Mouse (Mus musculus) forebrain, embryonic 15.5 days (tissue): ENCODE measurements around the gene Pla2g12a. TPM values are rescaled to one million over a fixed set of nuclear protein-coding genes. Genes with fewer than 3 reads are reported as not detected.

Source experiments
- ATAC-seq: fragments of 200-750 bp; cut with Nextera tagmentation; replicated peaks from 2 replicates; pipeline ENCODE4 v1.8.0; 2017; ENCODE audit warnings: mild to moderate bottlenecking, moderate TSS enrichment, moderate library complexity
- H3K27ac ChIP-seq: fragments of 300-500 bp; sonication (generic); replicated peaks from 2 replicates; pipeline ENCODE4 v1.5.1; 2015; ENCODE audit warnings: mild to moderate bottlenecking, inconsistent platforms
- H3K27me3 ChIP-seq: fragments of 300-500 bp; sonication (generic); 2 replicates; pipeline ENCODE4 v1.6.1; 2015; ENCODE audit warnings: inconsistent platforms
- H3K36me3 ChIP-seq: fragments of 300-500 bp; sonication (generic); 2 replicates; pipeline ENCODE4 v1.6.1; 2015; ENCODE audit warnings: mild to moderate bottlenecking, inconsistent platforms
- H3K4me1 ChIP-seq: fragments of 300-500 bp; sonication (generic); 2 replicates; pipeline ENCODE4 v1.6.1; 2015; ENCODE audit warnings: inconsistent platforms
- H3K4me2 ChIP-seq: fragments of 300-500 bp; sonication (generic); replicated peaks from 2 replicates; pipeline ENCODE4 v1.6.1; 2015; ENCODE audit warnings: mild to moderate bottlenecking, inconsistent platforms
- H3K4me3 ChIP-seq: fragments of 300-500 bp; sonication (generic); 2 replicates; pipeline ENCODE4 v1.5.1; 2015; ENCODE audit warnings: mild to moderate bottlenecking, inconsistent platforms
- H3K9ac ChIP-seq: fragments of 300-500 bp; sonication (generic); replicated peaks from 2 replicates; pipeline ENCODE4 v1.6.1; 2015; ENCODE audit warnings: mild to moderate bottlenecking, inconsistent platforms
- H3K9me3 ChIP-seq: fragments of 300-500 bp; sonication (generic); 2 replicates; pipeline ENCODE4 v1.6.1; 2016; ENCODE audit warnings: inconsistent platforms
- WGBS: fragments of 180-500 bp; shearing (Covaris S2); methylation state at CpG from one replicate; pipeline ENCODE4 v1.1.7; 2015; ENCODE audit warnings: mixed read lengths; 5-methylcytosine and 5-hydroxymethylcytosine counted together
- polyA plus RNA-seq: library from polyadenylated mRNA; unstranded; fragments of >200 nt; fragmentation: Nextera tagmentation; extraction: Ambion mirVana; gene quantifications from 2 replicates; pipeline ENCODE4 v1.2.1, GENCODE M21; 2015

Pla2g12a gene
- polyA plus RNA-seq, 1 experiment from 2014 or later = 32.2 TPM

DNA sequence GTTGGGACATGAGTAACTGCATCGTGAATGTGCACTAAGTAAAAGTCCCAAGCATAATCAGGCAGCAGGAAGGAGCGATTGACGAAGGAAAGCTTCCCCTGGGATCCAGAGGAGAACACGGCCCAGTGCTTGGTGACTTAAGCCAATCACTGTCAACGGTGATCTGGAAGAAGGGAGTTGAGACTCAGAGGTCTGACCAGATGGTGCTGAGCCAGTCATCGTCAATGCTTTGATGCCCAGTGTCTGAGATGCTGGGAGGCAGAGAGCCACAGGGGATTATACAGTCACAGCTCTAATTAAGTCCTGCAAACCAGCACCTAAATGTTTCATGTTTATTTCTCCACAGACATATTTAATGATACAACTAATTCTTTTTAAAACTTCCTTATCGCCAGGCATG, 60.7 kb downstream of the Pla2g12a start:
- peaks cover 3% of the 10 kb centered on the region for H3K4me1 ChIP-seq
- H3K4me2 ChIP-seq = no peak overlapping the region
- no peaks in the 10 kb centered on the region for H3K9me3 ChIP-seq
- no peaks in the 10 kb centered on the region for H3K36me3 ChIP-seq
- WGBS = 58% methylated on average over 7 of the region's 7 CpGs
- no peaks in the 10 kb centered on the region for H3K27me3 ChIP-seq
- H3K4me3 ChIP-seq = no peak overlapping the region
- no peak overlapping the region for H3K9ac ChIP-seq
- H3K27ac ChIP-seq = no peak overlapping the region
- ATAC-seq = no peak

DNA sequence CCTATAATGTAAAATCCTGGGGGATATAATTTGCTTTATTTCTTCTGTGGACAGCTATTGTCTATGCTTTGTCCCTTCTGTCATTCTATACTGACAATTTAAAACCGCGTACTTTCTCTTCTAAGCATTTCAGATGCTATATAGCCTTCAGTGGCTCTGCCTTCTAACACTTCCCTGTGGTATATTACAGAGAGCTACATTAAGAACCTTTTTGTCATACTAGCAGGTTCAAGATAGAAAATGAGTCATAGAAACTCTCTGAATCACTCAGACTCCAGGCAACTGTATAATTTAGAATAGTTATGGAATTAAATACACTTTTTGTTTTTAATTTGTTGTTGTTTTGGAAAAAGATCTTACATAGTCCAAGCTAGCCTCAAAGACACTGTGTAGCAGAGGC, 62.4 kb downstream of the Pla2g12a start:
- ATAC-seq = no peak
- Histone ChIP-seq H3K4me1 (peaks cover 3% of the 10 kb centered on the region), H3K27ac (no peak overlapping the region), H3K36me3 (no peaks in the 10 kb centered on the region), H3K4me2 (no peak overlapping the region), H3K9ac (no peak overlapping the region), H3K4me3 (no peak overlapping the region), H3K9me3 (no peaks in the 10 kb centered on the region), H3K27me3 (no peaks in the 10 kb centered on the region)
- WGBS = 92% methylated on average over 2 of the region's 2 CpGs

DNA sequence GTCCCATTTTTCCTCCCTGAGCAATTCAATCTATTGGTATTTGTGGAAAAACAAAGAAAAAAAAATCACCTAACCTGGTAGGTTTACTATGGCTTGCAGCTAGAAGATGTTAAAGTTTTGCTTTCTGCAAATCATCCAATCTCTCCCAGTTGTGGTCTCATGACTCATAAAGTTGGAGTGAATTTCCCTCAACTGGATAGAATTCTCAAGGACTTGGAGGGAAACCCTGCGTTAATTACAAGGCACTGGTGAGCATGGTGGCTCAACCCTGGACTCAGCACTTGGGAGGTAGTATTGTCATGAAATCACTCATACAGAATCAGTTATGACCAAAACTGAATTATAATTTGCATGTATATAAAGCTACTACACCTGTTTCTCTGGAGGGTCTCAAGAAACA, 62.9 kb downstream of the Pla2g12a start:
- WGBS = 98% methylated on average over 1 of the region's 1 CpGs
- no peaks in the 10 kb centered on the region for H3K9me3 ChIP-seq
- no peak for ATAC-seq
- no peak overlapping the region for H3K9ac ChIP-seq
- H3K4me2 ChIP-seq = no peak overlapping the region
- peaks cover 3% of the 10 kb centered on the region for H3K4me1 ChIP-seq
- no peaks in the 10 kb centered on the region for H3K36me3 ChIP-seq
- no peaks in the 10 kb centered on the region for H3K27me3 ChIP-seq
- no peak overlapping the region for H3K4me3 ChIP-seq
- H3K27ac ChIP-seq = no peak overlapping the region

DNA sequence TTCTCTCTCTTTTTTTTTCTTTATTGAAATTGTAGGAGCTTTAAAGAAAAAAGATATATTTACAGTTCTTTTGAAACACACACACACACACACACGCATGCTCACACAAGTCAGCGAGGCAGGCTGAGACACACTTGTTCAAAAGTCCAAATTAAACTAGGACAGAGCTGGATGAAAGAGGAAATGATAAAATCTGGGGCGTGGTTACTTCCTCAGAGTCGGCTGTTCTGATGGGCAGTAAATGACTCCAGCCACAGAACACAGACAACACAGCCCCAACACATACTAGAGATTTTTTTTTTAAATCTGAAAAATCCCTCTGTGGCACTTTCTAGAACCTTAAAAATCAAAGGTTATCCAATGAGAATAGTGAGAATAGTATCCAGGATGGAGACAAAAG, 65.4 kb downstream of the Pla2g12a start:
- ATAC-seq = no peak
- no peaks in the 10 kb centered on the region for H3K4me1 ChIP-seq
- no peak overlapping the region for H3K4me3 ChIP-seq
- H3K9me3 ChIP-seq = no peaks in the 10 kb centered on the region
- no peaks in the 10 kb centered on the region for H3K27me3 ChIP-seq
- H3K4me2 ChIP-seq = no peak overlapping the region
- 90% methylated on average over 4 of the region's 4 CpGs for WGBS
- H3K36me3 ChIP-seq = no peaks in the 10 kb centered on the region
- H3K9ac ChIP-seq = no peak overlapping the region
- no peak overlapping the region for H3K27ac ChIP-seq

Other genes starting within 250 kb of the Pla2g12a start
- gene Egf, start 123.3 kb upstream of the Pla2g12a start, polyA plus RNA-seq = 1.8 and 2.2 TPM in 2 replicates
- not detected in 2 replicates for gene Lrit3, start 74.6 kb upstream of the Pla2g12a start, polyA plus RNA-seq
- gene Rrh, start 56.0 kb upstream of the Pla2g12a start, polyA plus RNA-seq = 0.23 TPM in 1 of 2 replicates, not detected in the other
- gene Gar1, start 47.2 kb upstream of the Pla2g12a start, polyA plus RNA-seq = 49.3 and 57.8 TPM in 2 replicates
- gene Cfi, start 42.7 kb upstream of the Pla2g12a start, polyA plus RNA-seq = 0.23 and 0.28 TPM in 2 replicates
- 30.8 and 33.4 TPM in 2 replicates for gene Casp6, start 22.8 kb downstream of the Pla2g12a start, polyA plus RNA-seq
- gene Mcub, start 91.6 kb downstream of the Pla2g12a start, polyA plus RNA-seq = 6.0 and 7.6 TPM in 2 replicates
- 26.8 and 27.9 TPM in 2 replicates for gene Sec24b, start 182.9 kb downstream of the Pla2g12a start, polyA plus RNA-seq